Mouse (Mus musculus): ENCODE data around the gene Mroh2a.

DNA sequence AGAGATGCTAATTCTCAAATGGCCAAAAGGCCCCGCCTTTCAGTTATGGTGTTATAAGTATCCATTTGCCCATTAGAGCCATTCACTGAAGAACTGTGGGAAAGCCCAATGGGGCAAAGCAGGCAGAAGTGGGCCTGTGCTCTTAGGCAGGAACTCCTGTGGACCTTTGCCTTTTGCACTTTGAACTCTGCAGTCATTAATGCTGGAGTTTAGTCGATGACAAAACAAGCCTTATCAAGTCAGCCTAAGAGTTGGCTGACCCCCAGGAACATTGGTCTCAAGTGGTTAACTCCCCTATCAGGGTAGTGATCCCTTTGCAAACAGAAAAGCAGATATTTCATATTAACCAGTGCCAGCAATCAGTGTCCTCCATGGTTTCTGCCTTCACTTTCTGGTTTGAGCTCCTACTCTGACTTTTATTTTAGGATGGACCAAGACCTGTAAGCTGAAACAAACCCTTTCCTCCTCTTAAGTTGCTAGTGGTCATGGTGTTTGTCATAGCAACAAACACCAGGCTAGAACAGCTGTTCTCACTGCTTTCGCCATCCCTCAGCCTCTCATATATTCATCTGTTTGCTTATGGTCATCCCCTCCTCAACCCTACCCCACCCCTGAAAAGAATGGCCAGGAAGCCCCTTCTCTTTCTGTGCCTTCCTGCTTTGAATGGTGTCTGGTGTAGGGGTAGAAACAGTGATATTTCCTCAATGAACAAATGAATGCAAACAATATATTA, 61.4 kb downstream of the Mroh2a start:
- TF ChIP-seq POLR2A (IDR thresholded peaks at IDR 0.05; ENCODE audit: control insufficient read depth, extremely low read depth, insufficient read depth, low read length, poor library complexity) (no peak), CTCF (IDR thresholded peaks at IDR 0.05; ENCODE audit: borderline replicate concordance, control insufficient read depth, extremely low read depth, insufficient read depth, low read length, poor library complexity) (no peak)

Measured in thymus, adult 2 months (tissue).